Mouse (Mus musculus): Measurements from ENCODE around the gene Abtb2.

Abtb2 gene

DNA sequence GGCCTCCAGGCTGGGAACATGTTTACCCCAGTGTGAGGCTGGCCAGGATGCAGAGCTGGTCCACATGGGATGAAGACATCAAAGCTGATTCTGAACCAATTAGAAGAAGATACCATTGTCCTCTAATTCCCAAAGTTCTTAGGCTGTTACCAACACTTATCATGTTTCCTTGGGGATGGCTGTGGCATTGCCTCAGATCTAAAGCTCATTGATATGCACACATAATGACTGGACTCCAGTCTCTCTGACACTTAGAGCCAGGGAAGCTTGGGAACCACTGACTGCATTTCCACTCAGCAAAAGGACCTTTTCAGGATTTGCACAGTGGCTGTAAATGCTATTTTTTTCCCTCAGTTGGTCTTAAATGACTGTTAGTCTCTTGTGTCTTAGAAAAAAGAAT is 52.3 kb downstream of the Abtb2 start:
- DNase-seq (ENCODE audit: low spot score) = no peak

DNA sequence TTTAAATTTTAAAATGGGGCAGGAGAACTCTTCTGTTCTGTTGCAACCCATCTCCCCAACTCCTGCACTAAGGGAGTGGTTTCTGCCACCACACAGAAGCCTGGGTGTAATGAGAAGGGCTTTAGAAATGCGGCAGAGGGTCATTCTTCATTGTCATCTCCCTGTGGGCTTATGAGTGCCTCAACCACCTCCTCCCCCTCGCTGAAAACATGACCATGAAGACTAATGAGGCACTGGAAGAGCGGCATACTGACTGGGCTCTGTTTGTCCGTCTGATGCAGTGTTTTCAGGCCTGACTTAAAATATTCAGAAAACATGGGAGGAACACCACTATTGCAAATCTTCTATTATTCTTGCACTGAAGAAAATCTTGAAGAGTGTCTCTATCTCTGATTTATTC is 56.8 kb downstream of the Abtb2 start:
- no peak for DNase-seq (ENCODE audit: low spot score)

- DNase-seq (ENCODE audit: low spot score) = no peak
Measured at GRCm38 (mm10) chr2:103625349-103625932, 59.3 kb downstream of the Abtb2 start.

DNA sequence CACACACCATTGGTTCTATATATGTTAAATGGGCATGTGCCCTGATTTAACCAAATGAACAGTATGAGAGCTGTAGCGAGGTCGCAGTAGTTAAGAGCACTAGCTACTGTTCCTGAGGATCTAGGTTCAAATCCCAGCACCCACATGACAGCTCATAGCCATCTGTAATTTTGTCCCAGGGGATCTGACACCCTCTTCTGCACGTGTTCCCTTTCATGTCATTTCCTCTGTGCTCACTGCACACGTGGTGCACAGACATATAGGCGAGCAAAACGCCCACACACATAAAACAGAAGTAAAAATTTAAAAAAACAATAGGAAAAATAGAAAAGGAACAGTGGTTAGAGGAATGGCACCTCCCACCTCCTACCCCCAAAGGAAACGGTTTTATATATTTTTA is 61.0 kb downstream of the Abtb2 start:
- DNase-seq (ENCODE audit: low spot score) = no peak

DNA sequence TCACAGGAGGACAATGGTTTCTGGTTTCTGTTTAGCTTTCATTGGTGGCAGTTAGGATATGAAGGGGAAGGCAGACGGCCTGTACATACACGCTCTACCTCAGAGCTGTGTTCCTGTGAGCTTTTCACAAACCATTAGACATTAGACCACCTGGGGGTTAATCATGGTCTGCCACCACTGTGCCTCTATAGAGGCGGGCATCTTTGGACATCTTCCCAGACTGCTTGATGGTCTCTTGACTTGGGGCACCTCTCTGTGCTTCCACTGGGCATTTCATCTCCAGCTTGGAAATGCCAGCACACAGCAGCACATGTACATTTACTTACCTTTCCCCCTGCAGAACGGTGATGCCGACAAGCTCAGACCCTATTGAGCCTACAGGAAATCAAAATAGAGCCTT is 63.8 kb downstream of the Abtb2 start:
- DNase-seq (ENCODE audit: low spot score) = no peak

- no peak for DNase-seq (ENCODE audit: low spot score)
Measured at GRCm38 (mm10) chr2:103631293-103631717, 65.2 kb downstream of the Abtb2 start.

GRCm38 (mm10) chr2:103632136-103632925 is 66.2 kb downstream of the Abtb2 start:
- no peak for DNase-seq (ENCODE audit: low spot score)

GRCm38 (mm10) chr2:103632926-103633250 is 66.8 kb downstream of the Abtb2 start:
- no peak for DNase-seq (ENCODE audit: low spot score)

- DNase-seq (ENCODE audit: low spot score) = no peak
Measured at GRCm38 (mm10) chr2:103635731-103636487, 69.8 kb downstream of the Abtb2 start.

DNA sequence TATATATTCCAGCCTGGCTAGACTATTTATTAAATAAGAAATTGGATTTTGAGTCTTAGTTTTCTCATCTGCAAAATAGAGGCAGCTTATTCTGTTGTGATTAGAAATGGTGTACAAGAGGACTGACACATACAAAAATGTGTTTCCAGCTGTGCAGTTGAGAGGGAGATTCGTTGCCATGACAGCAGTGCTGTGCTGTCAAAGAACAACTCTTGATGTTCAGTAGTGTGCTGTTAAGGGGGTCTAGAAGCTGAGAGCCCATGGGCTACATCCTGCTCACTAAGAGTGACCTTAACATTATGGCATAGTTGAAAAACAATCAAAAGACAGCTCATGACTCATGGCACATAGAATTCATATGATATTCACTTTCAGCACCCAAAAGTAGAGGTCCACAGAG is 71.3 kb downstream of the Abtb2 start:
- DNase-seq (ENCODE audit: low spot score) = no peak

DNA sequence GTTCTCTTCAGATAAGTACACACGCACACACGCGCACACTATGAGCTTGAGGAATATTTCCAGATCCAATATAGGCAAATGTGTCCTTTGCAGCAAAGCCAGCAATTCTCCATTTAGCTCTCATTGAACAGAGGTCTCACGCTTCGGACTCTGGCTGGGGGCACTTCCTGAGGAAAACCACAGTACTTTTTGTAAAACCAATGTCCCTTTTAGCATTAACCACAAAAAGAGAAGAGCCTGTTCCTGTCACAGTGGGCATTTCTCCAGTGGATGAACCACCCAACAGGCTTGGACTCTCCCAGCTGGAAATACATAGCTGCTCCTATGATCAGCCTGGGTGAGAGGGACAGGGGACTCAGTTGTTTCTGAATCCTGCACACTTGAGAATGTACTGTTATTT is 71.8 kb downstream of the Abtb2 start:
- no peak for DNase-seq (ENCODE audit: low spot score)

DNA sequence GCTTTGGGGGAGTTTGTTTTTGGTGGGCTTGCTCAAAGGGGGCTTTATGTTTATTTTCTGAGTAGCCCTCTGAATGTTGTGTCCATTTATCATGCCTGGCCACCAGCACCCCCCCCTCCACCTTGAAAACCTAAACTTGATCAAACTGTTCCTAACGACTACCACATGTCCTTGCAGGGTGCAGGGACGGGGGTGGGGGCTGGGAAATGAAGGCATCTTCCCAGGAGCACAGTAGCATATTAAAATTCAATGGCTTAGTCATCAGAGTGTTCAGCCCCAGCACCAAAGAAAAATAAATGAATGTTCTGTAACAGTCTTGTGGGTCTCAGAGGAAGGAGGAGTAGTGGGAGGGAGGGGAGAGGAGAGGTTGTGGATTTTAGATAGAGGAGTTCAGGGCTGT is 73.6 kb downstream of the Abtb2 start:
- no peak for DNase-seq (ENCODE audit: low spot score)

DNA sequence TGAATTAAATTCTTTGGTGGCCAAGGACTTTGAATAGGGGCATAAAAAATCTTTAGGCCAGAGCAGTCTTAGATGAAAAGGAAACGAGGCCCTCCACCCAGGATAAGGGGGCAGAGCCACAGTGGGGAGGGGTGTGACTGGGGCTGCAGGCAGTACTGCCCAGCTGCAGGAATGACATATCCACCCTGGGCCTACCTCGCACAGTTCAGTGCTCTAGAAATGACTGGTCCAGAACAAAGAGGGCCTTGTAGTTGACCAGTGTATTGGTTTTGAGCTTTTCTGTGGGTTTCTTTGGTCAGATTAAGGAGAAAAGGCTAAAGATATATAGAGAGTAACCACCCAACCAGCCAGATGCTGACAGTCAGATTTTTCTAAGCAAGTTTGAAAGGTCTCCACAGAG is 74.8 kb downstream of the Abtb2 start:
- no peak for DNase-seq (ENCODE audit: low spot score)

DNA sequence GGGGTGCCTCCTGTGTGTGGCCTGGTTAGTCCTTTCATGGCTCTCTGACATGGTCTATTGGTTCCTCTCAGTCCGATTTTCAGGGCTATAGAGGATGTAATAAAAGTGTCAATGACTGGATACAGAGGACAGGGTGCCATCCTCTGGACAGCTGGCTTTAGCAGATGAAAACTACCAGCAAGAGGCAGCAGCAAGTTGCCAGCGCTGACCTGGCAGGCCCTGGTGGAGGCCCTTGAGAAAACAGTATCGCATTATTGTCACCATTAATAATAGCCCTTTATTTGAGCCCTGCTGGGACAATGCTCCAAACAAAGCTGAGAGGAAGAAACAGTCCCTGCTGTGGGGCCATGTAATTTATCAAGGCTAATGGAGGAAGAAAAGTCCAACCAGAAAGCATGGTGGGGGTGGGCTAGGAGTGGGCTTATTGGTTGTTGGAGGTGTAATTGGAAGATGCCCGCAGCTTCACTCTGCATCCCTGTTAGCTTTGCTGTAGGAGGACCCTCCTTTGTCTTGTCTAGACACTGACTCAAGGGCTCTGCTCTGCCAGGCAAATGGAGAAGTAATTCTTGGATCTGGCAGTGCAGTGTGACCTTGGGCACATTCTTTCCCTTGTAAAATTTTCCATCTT is 77.6 kb downstream of the Abtb2 start:
- no peak for DNase-seq (ENCODE audit: low spot score)

DNA sequence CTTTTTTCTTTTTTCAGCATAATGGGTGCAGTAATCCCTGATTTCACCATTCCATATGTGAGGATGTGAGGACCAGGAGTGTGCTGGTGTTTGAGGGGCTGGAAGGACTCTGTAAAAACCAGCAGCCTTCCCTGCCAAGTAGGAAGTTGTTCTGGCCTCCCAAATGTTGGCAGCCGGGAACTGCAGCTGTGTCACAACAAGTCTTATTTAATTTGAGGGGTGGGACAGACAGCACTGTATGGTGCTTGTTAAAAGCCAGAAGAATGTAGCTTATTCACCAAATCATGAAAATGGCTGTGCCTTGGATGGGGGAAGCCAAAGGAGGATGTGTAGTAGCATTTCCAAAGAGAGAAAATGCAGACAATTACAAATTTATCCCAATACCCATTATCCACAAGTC is 78.3 kb downstream of the Abtb2 start:
- DNase-seq (ENCODE audit: low spot score) = no peak

DNA sequence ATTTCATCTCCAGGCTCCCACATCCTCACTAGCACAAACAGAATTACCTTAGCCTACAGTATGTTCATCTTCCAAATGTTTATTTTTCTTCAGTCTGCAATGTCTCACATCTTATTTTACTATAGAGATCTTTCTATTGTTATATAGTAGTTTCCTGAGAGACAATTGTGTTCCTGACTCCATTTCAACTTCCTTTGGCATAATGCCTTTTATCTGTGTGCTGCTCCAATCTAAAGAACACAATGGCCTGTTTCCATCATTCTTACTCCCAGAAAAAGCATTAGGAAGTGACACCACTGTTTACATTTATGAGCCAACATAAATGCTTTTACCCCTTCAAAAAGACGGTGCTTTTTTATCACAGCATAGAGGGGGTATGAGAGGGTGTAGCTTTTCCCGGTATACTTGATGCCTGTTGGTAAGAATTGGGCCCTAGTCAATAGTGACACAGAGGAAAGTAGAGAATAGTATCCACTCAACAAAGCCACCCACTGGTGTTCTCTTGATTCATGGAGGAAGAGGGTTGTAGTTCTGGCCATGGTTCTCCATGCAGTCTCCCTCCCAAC is 84.3 kb downstream of the Abtb2 start:
- DNase-seq (ENCODE audit: low spot score) = no peak

DNA sequence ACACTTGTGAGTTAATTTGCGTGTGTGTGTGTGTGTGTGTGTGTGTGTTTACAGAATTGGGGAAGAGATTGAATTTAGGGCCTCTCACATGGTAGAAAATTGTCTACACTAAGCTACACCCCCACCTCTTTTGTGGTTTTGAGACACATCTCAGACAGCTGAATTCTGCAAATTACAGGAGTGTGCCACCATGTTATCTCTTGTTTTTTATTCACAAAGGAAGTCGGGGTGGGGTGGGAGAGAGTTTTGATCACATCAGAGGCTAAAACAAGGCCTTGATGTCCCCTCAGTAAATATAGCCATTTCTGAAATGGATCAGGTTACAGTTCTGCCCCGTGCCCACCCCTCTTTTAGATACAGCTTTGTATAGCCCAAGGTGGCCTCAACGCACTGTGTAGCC is 86.0 kb downstream of the Abtb2 start:
- DNase-seq (ENCODE audit: low spot score) = no peak

- DNase-seq (ENCODE audit: low spot score) = no peak
Measured at GRCm38 (mm10) chr2:103655037-103655436, 88.9 kb downstream of the Abtb2 start.

GRCm38 (mm10) chr2:103656028-103656427 is 89.9 kb downstream of the Abtb2 start:
- no peak for DNase-seq (ENCODE audit: low spot score)

GRCm38 (mm10) chr2:103659167-103659566 is 93.1 kb downstream of the Abtb2 start:
- no peak for DNase-seq (ENCODE audit: low spot score)

- DNase-seq (ENCODE audit: low spot score) = no peak
Measured at GRCm38 (mm10) chr2:103659648-103660556, 93.8 kb downstream of the Abtb2 start.

All from ovary, postnatal 10 days (tissue).